Mouse (Mus musculus): Measurements from ENCODE around the gene Hdac1.

DNA sequence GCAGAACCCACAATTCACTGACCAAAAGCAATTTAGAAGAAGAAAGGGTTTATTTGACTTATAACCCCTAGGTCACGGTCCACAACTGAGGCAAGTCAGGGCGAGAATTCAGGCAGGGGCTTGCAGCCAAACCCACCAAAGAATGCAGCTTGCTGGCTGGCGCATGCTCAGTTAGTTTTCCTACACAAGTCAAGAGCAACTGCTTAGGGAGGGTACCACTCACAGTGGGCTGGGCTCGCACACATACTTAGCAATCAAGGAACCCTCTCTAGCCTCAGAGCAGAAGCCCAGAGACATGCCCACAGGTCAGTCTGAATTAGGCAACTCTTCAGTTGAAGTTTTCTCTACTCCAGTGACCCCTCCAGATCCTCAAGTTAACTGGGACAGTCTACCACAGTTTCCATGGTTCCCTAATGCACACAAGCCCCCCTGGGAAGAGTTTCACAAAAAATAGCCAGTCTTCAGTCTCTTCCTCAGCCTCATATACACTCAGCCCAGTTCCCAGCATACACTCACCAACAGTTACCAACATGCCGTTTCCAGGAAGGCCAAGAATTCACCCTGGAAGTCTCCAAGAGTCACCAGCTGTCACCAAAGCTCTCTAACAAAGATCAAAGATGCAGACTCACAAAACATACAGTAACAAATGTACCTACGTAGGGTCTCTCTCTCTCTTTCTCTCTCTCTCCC, 31.6 kb downstream of the Hdac1 start:
- TF ChIP-seq CTCF (IDR thresholded peaks at IDR 0.05) (no peak), EP300 (IDR thresholded peaks at IDR 0.05) (no peak)

Data from lung, postnatal 0 days (tissue).